Mouse (Mus musculus) thymus, postnatal 25 days (tissue): ENCODE data around the gene Adamtsl4.

Source experiments
- DNase-seq: peaks from one replicate; pipeline ENCODE4 v3.0.0; 2022

Gene Adamtsl4

GRCm38 (mm10) chr3:95627763-95628162, 60.0 kb downstream of the Adamtsl4 start:
- no peak for DNase-seq
